Mouse (Mus musculus) kidney, adult 2 months (tissue): Measurements from ENCODE around the gene Pxt1.

Source experiments
- CTCF ChIP-seq: fragments of 200-500 bp; conservative IDR thresholded peaks from 2 replicates; pipeline ENCODE4 v1.5.1; 2011; ENCODE audit warnings: low read depth, mild to moderate bottlenecking, control low read depth, low read length, moderate library complexity, mixed read lengths; ENCODE audit not compliant: insufficient read depth, insufficient read length
- POLR2A ChIP-seq: fragments of 200-500 bp; IDR thresholded peaks from one replicate; pipeline ENCODE4 v1.6.1; 2011; ENCODE audit warnings: low read depth, low read length, control low read depth

DNA sequence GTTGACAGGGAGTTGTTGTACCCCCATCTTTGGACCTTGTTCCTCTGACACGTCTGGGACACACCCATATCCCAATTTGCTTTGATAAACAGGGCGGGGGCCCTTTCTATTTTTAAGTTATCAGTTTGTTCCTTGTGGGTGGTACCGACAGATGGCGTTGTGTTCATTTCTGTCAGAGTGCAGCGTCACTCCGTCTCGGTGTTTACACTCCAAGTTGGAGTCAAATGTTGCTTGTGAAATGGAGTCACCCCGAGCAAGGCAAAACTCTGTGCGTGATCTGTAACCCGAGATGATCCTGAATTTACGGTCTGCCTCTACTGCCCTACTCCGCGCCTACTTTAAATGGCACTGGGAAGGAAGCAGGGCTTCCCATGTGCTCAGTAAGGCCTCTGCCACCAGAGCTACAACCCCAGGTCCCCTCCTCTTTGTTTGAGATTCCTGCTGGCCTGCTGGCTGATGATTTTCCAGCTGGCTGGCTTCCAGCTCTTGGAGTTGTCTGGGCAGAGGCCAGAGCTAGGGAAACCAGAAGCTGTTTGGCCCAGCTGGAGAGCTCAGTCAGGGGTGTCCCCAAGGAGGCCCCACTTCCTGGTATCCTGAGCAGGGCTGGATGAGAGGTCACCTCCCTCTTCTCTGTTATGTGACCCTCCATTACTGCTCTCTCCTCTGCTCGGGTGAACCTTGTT is 13.1 kb downstream of the Pxt1 start:
- peak; percentile 56 for TF ChIP-seq CTCF
- TF ChIP-seq POLR2A, result no peak
